Mouse (Mus musculus) gastrocnemius, postnatal 25 days (tissue): ENCODE measurements around the gene Eef1a1. TPM values are rescaled to one million over a fixed set of nuclear protein-coding genes. Genes with fewer than 3 reads are reported as not detected.
A peak's percentile ranks its signal among the peaks of the same experiment; 100 is the strongest.

Experiments used
- DNase-seq: peaks from one replicate; pipeline ENCODE4 v3.0.0; 2022
- total RNA-seq, 2 experiments: library from RNA; stranded (reverse); gene quantifications; 1 replicate in 1 of 2; 2 replicates in 1 of 2; pipeline ENCODE4 v1.2.3; 2021

Gene Eef1a1
- total RNA-seq, 2 experiments from 2014 or later, result 488 to 752 TPM

DNA sequence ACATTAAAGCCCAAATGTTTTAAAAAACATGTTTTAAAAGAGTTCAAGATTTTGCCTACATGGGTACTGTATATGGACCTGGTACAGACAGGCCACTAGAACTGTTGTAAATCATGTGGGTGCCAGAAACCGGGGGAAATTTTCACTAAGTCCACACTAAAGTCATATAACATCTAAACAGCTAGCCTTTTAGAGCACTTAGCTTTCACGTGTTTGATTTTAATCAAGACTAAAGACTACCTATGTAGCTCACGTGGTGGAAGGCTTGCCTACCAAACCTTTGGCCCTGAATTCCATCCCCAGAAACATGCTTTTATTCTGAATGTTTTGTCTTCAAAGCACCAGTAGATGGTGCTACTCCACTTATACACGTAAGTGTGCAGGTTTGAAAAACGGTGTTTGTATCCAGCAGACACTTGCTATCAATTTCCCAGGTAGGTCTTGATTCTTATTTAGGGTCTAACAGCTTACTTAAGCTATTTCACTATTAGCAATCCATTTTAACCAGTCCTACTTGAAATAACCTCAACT lies 11.9 kb downstream of the Eef1a1 start:
- DNase-seq, result no peak

DNA sequence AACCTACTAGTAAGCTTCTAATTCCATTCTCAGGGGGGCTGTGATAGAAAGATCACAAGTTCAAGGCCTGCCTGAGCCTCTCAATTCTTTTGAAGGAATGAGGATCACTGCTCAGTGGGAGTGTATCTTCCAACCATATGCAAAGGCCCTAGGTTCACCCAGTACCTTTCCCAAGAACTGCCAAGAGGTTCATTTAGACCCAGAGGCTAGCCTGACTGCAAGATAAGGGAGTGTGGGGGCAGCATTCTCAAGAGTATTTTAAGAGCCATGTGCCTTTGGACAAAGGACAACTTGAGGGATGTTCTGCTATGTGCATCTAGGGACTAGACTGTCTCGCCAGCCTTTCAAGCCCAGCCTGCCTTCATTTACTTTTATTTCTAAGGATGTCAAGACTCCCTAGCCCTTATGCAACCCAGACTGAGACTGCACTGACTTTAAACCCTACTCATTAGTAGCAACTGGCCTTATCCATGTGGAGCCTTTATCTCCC lies 12.4 kb downstream of the Eef1a1 start:
- no peak for DNase-seq

DNA sequence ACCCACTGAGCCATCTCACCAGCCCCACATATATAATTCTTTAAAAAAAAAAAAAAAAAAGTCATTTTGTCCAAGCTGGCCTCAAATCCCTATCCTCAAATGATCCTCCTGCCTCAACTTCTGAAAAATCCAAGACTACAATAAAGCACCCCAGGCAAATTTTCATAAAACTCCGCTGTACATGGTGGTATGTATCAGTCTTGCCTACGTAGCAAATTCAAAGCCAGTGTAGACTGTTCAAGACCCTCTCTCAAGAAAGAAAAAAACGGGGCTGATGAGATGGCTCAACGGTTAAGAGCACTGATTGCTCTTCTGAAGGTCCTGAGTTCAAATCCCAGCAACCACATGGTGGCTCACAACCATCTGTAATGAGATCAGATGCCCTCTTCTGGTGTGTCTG lies 13.1 kb downstream of the Eef1a1 start:
- no peak for DNase-seq

DNA sequence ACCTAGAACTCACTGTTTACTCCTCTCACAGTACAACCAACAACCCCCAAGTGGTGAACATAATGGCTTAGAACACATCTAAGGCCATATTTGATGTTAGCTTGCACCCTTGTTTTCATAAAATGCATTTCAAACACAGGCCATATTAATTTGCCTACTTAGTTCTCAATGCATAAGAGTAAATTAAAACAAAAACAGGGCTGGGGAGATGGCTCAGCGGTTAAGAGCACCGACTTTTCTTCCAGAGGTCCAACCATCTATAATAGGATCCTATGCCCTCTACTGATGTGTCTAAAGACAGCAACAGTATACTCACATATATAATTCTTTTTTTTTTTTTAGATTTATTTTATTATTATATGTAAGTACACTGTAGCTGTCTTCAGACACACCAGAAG lies 13.6 kb downstream of the Eef1a1 start:
- no peak for DNase-seq

- no peak for DNase-seq
Measured at GRCm38 (mm10) chr9:78474771-78475382, 14.1 kb downstream of the Eef1a1 start.

DNA sequence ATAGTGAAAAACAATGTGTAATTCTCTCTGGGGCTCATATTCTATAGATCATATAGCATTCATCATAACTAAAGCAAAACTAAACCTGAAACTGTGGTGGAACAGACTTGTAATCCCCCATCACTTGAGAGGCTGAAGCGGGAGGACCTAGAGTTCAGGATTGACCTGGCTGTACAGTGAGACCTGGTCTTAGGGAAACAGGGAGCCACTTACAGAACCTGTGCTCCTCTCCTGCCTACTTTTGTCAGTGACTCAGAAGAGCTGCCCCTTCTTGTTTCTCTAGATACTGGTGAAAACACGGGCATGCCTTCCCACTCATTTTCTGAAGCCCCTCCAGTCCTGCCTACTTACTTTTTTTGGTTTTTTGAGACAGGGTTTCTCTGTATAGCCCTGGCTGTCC lies 14.7 kb downstream of the Eef1a1 start:
- no peak for DNase-seq

- no peak for DNase-seq
Measured at GRCm38 (mm10) chr9:78473588-78473987, 15.4 kb downstream of the Eef1a1 start.

DNA sequence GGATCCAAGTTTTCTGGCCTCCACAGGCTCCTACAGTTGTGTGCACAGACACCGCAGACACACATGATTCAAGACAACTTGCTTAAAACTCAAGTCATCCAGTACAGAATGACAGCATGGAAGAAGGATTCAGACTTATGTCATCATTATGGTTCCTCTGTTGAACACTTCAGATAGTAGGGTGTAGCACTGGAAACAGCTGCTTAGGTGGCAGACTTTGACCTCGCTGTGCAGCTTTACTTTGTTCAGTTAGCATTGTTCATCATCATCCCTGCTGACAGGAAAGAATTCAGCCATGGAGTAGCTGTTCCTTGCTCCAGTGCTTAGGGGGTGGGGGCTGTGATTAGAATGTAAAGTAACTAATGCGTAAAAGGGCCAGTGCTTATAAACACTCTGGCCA lies 23.2 kb downstream of the Eef1a1 start:
- DNase-seq, result no peak

- DNase-seq, result no peak
Measured at GRCm38 (mm10) chr9:78463337-78463736, 25.6 kb downstream of the Eef1a1 start.

DNA sequence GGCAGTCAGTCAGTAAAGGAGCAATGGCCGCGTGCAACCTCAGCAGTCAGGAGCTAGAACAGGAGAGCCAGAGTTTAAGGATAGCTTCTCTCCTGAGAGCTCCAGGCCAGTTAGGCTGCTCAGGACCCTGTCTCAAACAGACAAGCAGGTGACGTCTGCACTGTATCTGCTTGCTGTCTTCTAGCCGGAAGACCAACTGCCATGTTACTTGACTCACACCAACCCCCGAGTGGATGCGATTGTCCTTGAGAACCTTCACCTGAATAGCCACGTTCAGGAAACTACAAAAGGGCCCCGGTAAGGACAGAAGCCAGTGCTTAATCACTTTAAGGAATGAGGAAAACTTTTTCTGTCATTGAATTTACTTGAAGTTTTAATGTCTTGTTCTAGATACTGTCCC lies 31.9 kb downstream of the Eef1a1 start:
- no peak for DNase-seq

GRCm38 (mm10) chr9:78451382-78451781 lies 37.6 kb downstream of the Eef1a1 start:
- no peak for DNase-seq

GRCm38 (mm10) chr9:78450404-78450803 lies 38.5 kb downstream of the Eef1a1 start:
- DNase-seq, result no peak

GRCm38 (mm10) chr9:78447973-78448873 lies 40.7 kb downstream of the Eef1a1 start, which contains the start of the genes Mto1 and Gm17324:
Mto1 (plus strand) TSS chr9:78448208.
Gm17324 (minus strand) TSS chr9:78448786.
- DNase-seq, result peak; percentile 88

GRCm38 (mm10) chr9:78447606-78447972 lies 41.4 kb downstream of the Eef1a1 start:
- no peak for DNase-seq

- DNase-seq, result peak; percentile 60
Measured at GRCm38 (mm10) chr9:78442579-78443392, 46.2 kb downstream of the Eef1a1 start, which contains the start of gene Cgas. Cgas (minus strand) TSS chr9:78443237.

- DNase-seq, result no peak
Measured at GRCm38 (mm10) chr9:78442237-78442578, 46.7 kb downstream of the Eef1a1 start.

DNA sequence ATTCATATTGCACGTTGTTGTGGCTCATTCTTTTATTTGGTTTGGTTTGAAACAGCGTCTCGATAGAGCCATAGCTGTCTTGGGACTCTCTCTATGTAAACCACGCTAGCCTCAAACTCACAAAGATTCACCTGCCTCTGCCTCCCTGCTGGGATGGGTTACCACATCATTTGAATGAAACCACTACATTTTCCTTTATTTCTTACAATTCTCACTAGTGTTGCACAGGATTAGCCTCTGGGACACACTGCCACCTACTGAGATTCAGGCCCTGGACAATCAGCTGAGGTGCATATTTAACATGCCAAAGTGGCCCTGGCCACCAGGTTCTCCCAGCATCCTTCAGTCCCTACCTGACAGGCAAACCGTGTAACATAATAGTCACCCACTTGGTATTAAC lies 49.5 kb downstream of the Eef1a1 start:
- DNase-seq, result no peak

DNA sequence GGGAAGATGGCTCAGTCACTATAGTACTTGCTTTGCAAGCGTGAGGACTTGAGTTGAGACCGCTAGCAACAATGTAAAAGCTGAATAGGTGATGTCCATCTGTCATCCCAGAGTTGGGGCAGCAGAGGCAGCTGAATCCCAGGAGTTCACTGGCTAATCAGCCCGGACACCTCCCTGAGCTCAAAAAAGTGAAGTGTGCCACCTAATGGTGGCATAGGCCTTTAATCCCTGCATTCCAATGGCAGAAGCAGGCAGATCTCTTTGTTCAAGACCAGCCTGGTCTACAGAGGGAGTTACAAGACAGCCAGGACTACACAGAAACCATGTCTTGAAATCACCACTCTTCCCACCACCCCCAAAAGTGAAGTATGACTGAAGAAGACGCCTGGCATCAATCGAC lies 56.5 kb downstream of the Eef1a1 start:
- no peak for DNase-seq

DNA sequence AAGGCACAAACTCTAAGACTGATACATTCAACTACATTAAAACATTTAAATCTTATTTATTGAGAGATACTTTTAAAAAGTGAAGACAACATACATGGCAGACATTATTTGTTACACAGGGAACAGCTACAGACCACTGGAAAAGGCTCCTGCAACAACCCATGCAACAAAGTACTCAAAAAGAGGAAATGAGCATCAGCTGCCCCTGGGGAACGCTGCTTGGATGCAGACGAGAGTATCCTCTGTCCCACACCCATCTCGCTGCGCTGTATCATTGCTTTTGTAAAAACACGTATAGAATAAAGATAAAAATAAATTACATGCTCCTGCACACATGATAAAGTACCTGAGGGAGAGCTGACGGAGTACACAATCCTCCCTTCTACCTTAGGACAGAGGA lies 58.5 kb downstream of the Eef1a1 start:
- DNase-seq, result no peak

DNA sequence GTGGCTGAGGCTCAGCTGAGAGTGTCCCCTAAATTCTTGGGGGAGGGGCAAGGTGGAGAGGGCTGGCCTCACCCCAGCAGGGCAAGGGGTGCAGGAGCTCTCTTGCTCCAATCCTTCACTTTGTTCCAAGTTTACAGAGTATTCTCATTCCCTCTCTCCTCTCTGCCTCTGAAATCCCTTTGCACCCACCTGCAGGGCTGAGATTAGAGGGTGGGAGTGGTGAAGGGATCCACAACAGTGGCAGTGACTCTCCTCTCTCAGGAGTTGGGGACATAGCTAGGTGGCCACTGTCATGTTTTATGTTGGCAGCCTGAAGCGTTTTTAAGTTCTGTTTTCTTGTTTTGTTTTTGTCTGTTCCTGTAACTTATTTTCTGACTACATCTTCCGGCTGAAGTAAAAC lies 59.4 kb downstream of the Eef1a1 start:
- no peak for DNase-seq

GRCm38 (mm10) chr9:78428870-78429432 lies 60.0 kb downstream of the Eef1a1 start:
- no peak for DNase-seq
